Mouse (Mus musculus): ENCODE data around the gene Tmem199. TPM values are rescaled to one million over a fixed set of nuclear protein-coding genes. Genes with fewer than 3 reads are reported as not detected.

Tmem199 gene
- polyA plus RNA-seq, 1 experiment from 2014 or later, result 43.9 TPM

DNA sequence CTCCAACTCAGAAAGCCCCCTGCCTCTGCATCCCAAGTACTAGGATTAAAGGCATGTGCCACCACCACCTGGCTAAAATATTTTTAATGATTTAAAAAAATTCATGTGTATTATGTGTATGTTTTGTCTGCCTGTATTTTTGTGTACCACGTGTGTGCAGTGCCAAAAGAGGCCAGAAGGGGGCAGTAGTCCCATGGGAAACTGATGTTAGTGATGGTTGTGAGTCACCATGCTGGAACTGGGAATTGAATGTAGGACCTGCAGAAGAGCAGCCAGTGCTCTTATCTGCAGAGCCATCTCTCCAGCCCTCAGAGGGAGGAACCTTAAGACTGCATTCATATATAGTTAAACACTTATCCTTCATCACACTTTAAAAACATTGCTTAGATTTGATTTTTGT lies 50.1 kb downstream of the Tmem199 start:
- no peak for ATAC-seq (replicated peaks; ENCODE audit: extremely low read depth, insufficient read depth, low FRiP score)
- H3K4me3 ChIP-seq (ENCODE audit: low read length), result no peak overlapping the region
- no peak overlapping the region for H3K27ac ChIP-seq (ENCODE audit: low read length)
- H3K9ac ChIP-seq (ENCODE audit: low read length), result no peak overlapping the region
- no peak overlapping the region for H3K4me2 ChIP-seq (ENCODE audit: low read depth, low read length)
- 69% methylated on average over 1 of the region's 1 CpGs for WGBS
- no peaks in the 10 kb centered on the region for H3K36me3 ChIP-seq (ENCODE audit: control insufficient read depth, insufficient read depth)
- peaks cover 10% of the 10 kb centered on the region for H3K4me1 ChIP-seq (ENCODE audit: control insufficient read depth, insufficient read depth, low read length)
- H3K27me3 ChIP-seq (ENCODE audit: control insufficient read depth, insufficient read depth, low read length), result no peaks in the 10 kb centered on the region
- H3K9me3 ChIP-seq (replicated peaks; ENCODE audit: control insufficient read depth, low read length), result no peaks in the 10 kb centered on the region

DNA sequence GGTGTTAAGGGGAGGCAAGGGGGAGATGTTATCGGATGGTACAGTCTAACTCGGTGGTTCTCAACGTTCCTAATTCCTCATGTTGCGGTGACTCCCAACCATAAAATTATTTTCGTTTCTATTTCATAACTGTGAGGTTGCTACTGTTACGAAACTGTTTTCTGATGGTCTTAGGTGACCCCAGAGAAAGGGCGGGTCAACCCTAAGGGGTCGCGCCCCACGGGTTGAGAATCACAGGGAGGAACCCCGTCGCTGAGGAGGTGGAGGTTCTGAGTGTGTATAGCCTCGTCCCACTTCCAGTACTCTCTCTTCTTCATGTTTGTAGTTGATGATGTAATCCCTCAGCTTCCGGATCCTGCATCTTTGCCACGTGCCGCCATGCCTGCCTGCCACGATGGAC lies 53.2 kb downstream of the Tmem199 start:
- no peaks in the 10 kb centered on the region for H3K4me1 ChIP-seq (ENCODE audit: control insufficient read depth, insufficient read depth, low read length)
- H3K4me2 ChIP-seq (ENCODE audit: low read depth, low read length), result no peak overlapping the region
- H3K9ac ChIP-seq (ENCODE audit: low read length), result no peak overlapping the region
- ATAC-seq (replicated peaks; ENCODE audit: extremely low read depth, insufficient read depth, low FRiP score), result no peak
- 78% methylated on average over 17 of the region's 17 CpGs for WGBS
- no peak overlapping the region for H3K27ac ChIP-seq (ENCODE audit: low read length)
- no peaks in the 10 kb centered on the region for H3K36me3 ChIP-seq (ENCODE audit: control insufficient read depth, insufficient read depth)
- H3K9me3 ChIP-seq (replicated peaks; ENCODE audit: control insufficient read depth, low read length), result no peaks in the 10 kb centered on the region
- no peak overlapping the region for H3K4me3 ChIP-seq (ENCODE audit: low read length)
- H3K27me3 ChIP-seq (ENCODE audit: control insufficient read depth, insufficient read depth, low read length), result 0 out of 2 replicates have a peak, but pooled peaks cover 2% of the 10 kb centered on the region

Other genes with a start within 250 kb of the Tmem199 start
- 0.32 and 0.51 TPM in 2 replicates for gene BC030499, start 221.3 kb downstream of the Tmem199 start, polyA plus RNA-seq (2015; fragmentation: Nextera tagmentation; extraction: Ambion mirVana)
- gene Spag5, start 210.6 kb downstream of the Tmem199 start, polyA plus RNA-seq (2015; fragmentation: Nextera tagmentation; extraction: Ambion mirVana), result 27.7 and 28.5 TPM in 2 replicates
- 29.0 and 30.7 TPM in 2 replicates for gene Aldoc, start 189.2 kb downstream of the Tmem199 start, polyA plus RNA-seq (2015; fragmentation: Nextera tagmentation; extraction: Ambion mirVana)
- gene Pigs, start 183.8 kb downstream of the Tmem199 start, polyA plus RNA-seq (2015; fragmentation: Nextera tagmentation; extraction: Ambion mirVana), result 52.3 and 56.3 TPM in 2 replicates
- gene Unc119, start 168.7 kb downstream of the Tmem199 start, polyA plus RNA-seq (2015; fragmentation: Nextera tagmentation; extraction: Ambion mirVana), result 34.0 and 37.1 TPM in 2 replicates
- gene Foxn1, start 125.6 kb downstream of the Tmem199 start, polyA plus RNA-seq (2015; fragmentation: Nextera tagmentation; extraction: Ambion mirVana), result 4.1 and 7.9 TPM in 2 replicates
- 0.10 and 0.70 TPM in 2 replicates for gene Slc13a2, start 90.0 kb downstream of the Tmem199 start, polyA plus RNA-seq (2015; fragmentation: Nextera tagmentation; extraction: Ambion mirVana)
- 6.1 and 7.2 TPM in 2 replicates for gene Slc46a1, start 46.5 kb downstream of the Tmem199 start, polyA plus RNA-seq (2015; fragmentation: Nextera tagmentation; extraction: Ambion mirVana)
- gene Sarm1, start 14.4 kb downstream of the Tmem199 start, polyA plus RNA-seq (2015; fragmentation: Nextera tagmentation; extraction: Ambion mirVana), result 0.12 and 0.21 TPM in 2 replicates
- gene Vtn, start 13.1 kb downstream of the Tmem199 start, polyA plus RNA-seq (2015; fragmentation: Nextera tagmentation; extraction: Ambion mirVana), result 2.1 and 2.3 TPM in 2 replicates
- not detected in 2 replicates for gene Sebox, start 8.7 kb downstream of the Tmem199 start, polyA plus RNA-seq (2015; fragmentation: Nextera tagmentation; extraction: Ambion mirVana)
- gene Poldip2, start within 50 bp of the Tmem199 start, polyA plus RNA-seq (2015; fragmentation: Nextera tagmentation; extraction: Ambion mirVana), result 186 and 187 TPM in 2 replicates
- 70.5 and 78.4 TPM in 2 replicates for gene Tnfaip1, start 24.2 kb upstream of the Tmem199 start, polyA plus RNA-seq (2015; fragmentation: Nextera tagmentation; extraction: Ambion mirVana)
- 98.4 and 109 TPM in 2 replicates for gene Ift20, start 24.2 kb upstream of the Tmem199 start, polyA plus RNA-seq (2015; fragmentation: Nextera tagmentation; extraction: Ambion mirVana)
- gene Tmem97, start 38.6 kb upstream of the Tmem199 start, polyA plus RNA-seq (2015; fragmentation: Nextera tagmentation; extraction: Ambion mirVana), result 46.8 and 48.1 TPM in 2 replicates
- 10.8 and 13.2 TPM in 2 replicates for gene Nlk, start 185.2 kb upstream of the Tmem199 start, polyA plus RNA-seq (2015; fragmentation: Nextera tagmentation; extraction: Ambion mirVana)
- gene Ccnq, start 239.6 kb upstream of the Tmem199 start, polyA plus RNA-seq (2015; fragmentation: Nextera tagmentation; extraction: Ambion mirVana), result 27.8 and 30.9 TPM in 2 replicates